Mouse (Mus musculus) G1E (cell line): ENCODE measurements around the gene Wwox.

Experiments
- CTCF ChIP-seq: IDR thresholded peaks from 2 replicates; pipeline ENCODE4 v1.5.1; 2012; ENCODE audit warnings: low read depth, low read length, inconsistent platforms, mixed read lengths
- GATA1 ChIP-seq: IDR thresholded peaks from 2 replicates; pipeline ENCODE4 v1.6.1; 2012; ENCODE audit warnings: borderline replicate concordance, low read length, inconsistent platforms, mixed read lengths
- TAL1 ChIP-seq: conservative IDR thresholded peaks from 2 replicates; pipeline ENCODE4 v1.6.1; 2012; ENCODE audit warnings: low read depth, low read length, inconsistent platforms, mixed read lengths

DNA sequence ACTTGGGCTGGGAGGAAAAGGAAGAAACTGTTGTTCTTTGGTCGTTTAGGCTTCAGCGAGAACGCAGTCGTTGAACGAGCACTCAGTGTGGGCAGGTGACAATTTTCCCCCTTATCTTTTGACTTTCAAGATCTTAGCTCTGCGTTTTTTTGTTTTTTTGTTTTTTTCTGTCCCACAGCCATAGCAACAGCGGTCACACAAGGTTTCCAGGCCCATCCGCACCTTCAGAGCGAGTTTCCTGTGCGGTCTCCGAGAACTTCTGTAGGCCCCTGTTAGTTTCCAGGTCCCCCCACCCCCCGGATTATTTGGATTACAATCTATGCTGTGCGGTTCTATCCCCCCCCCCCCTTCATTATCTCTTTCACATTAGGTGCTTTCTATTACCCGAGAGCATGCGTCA, 625.2 kb downstream of the Wwox start:
- TF ChIP-seq CTCF = no peak
- TF ChIP-seq TAL1 = no peak
- no peak for TF ChIP-seq GATA1
